Mouse (Mus musculus) hindbrain, embryonic 10.5 days (tissue): ENCODE measurements around the gene Myo9a. TPM values are rescaled to one million over a fixed set of nuclear protein-coding genes. Genes with fewer than 3 reads are reported as not detected.
"Not testable (repeated sequence)": the region's sequence is repeated elsewhere in the genome, so short reads cannot be mapped to it uniquely, and the experiment has no call there.

Source experiments
- DNase-seq: peaks from one replicate; pipeline ENCODE4 v3.0.0-alpha.2; 2017; ENCODE audit warnings: low spot score
- H3K27ac ChIP-seq: fragments of 300-500 bp; sonication (generic); 2 replicates; pipeline ENCODE4 v1.5.1; 2016; ENCODE audit warnings: mild to moderate bottlenecking, moderate library complexity
- H3K27me3 ChIP-seq: fragments of 300-500 bp; sonication (generic); 2 replicates; pipeline ENCODE4 v1.6.1; 2016; ENCODE audit warnings: mild to moderate bottlenecking; ENCODE audit not compliant: poor library complexity, insufficient read depth, severe bottlenecking
- H3K36me3 ChIP-seq: fragments of 300-500 bp; sonication (generic); 2 replicates; pipeline ENCODE4 v1.6.1; 2016; ENCODE audit warnings: mild to moderate bottlenecking, moderate library complexity
- H3K4me1 ChIP-seq: fragments of 300-500 bp; sonication (generic); replicated peaks from 2 replicates; pipeline ENCODE4 v1.6.1; 2016; ENCODE audit warnings: mild to moderate bottlenecking
- H3K4me3 ChIP-seq: fragments of 300-500 bp; sonication (generic); 2 replicates; pipeline ENCODE4 v1.5.1; 2016; ENCODE audit warnings: mild to moderate bottlenecking, moderate library complexity
- H3K9me3 ChIP-seq: fragments of 300-500 bp; sonication (generic); 2 replicates; pipeline ENCODE4 v1.6.1; 2016; ENCODE audit warnings: mild to moderate bottlenecking, moderate library complexity
- WGBS: fragments of 180-500 bp; shearing (Covaris S2); methylation state at CpG from one replicate; pipeline ENCODE4 v1.1.7; 2016; 5-methylcytosine and 5-hydroxymethylcytosine counted together
- polyA plus RNA-seq: library from polyadenylated mRNA; unstranded; fragments of >200 nt; fragmentation: Nextera tagmentation; extraction: Ambion mirVana; gene quantifications from 2 replicates; pipeline ENCODE4 v1.2.1, GENCODE M21; 2016

The Myo9a gene
- polyA plus RNA-seq, 1 experiment from 2014 or later: 11.8 TPM

- Histone ChIP-seq H3K27ac (0 out of 2 replicates have a peak overlapping the region, but pooled peaks have one; percentile 6), H3K4me3 (no peak overlapping the region), H3K36me3 (no peaks in the 10 kb centered on the region), H3K4me1 (peaks cover 15% of the 10 kb centered on the region; the same call in 1 of the 2 replicates), H3K9me3 (no peaks in the 10 kb centered on the region), H3K27me3 (no peaks in the 10 kb centered on the region)
- DNase-seq: no peak
- 87% methylated on average over 6 of the region's 6 CpGs for WGBS
Observed at GRCm38 (mm10) chr9:59955692-59956091, 205.0 kb downstream of the Myo9a start.

- H3K36me3 ChIP-seq: no peaks in the 10 kb centered on the region
- WGBS: 40% methylated on average over 6 of the region's 6 CpGs
- DNase-seq: no peak
- H3K4me1 ChIP-seq: peaks cover 19% of the 10 kb centered on the region; the same call in 1 of the 2 replicates
- H3K27ac ChIP-seq: 0 out of 2 replicates have a peak overlapping the region, but pooled peaks have one; percentile 40
- H3K4me3 ChIP-seq: no peak overlapping the region
- no peaks in the 10 kb centered on the region for H3K27me3 ChIP-seq
- H3K9me3 ChIP-seq: no peaks in the 10 kb centered on the region
Observed at GRCm38 (mm10) chr9:59956496-59956895, 205.8 kb downstream of the Myo9a start.

GRCm38 (mm10) chr9:59958115-59958514 lies 207.4 kb downstream of the Myo9a start:
- H3K27me3 ChIP-seq, H3K36me3 ChIP-seq, DNase-seq, H3K4me3 ChIP-seq, H3K9me3 ChIP-seq, H3K27ac ChIP-seq: not testable (repeated sequence)
- H3K4me1 ChIP-seq: peaks cover 16% of the 10 kb centered on the region; the same call in 1 of the 2 replicates
- 81% methylated on average over 1 of the region's 1 CpGs for WGBS

GRCm38 (mm10) chr9:59959276-59959675 lies 208.6 kb downstream of the Myo9a start:
- no peaks in the 10 kb centered on the region for H3K27me3 ChIP-seq
- H3K4me3 ChIP-seq: no peak overlapping the region
- H3K4me1 ChIP-seq: peaks cover 17% of the 10 kb centered on the region
- H3K36me3 ChIP-seq: no peaks in the 10 kb centered on the region
- WGBS: 2% methylated on average over 8 of the region's 8 CpGs
- DNase-seq: peak; percentile 92
- no peak overlapping the region for H3K27ac ChIP-seq
- H3K9me3 ChIP-seq: no peaks in the 10 kb centered on the region

GRCm38 (mm10) chr9:59960559-59960958 lies 209.9 kb downstream of the Myo9a start, which contains the start of gene Nr2e3:
Gene Nr2e3 (minus strand): TSS chr9:59960659.
- Histone ChIP-seq H3K36me3 (no peaks in the 10 kb centered on the region), H3K27ac (no peak within 1 kb of the TSS; the same call in 1 of the 2 replicates), H3K9me3 (no peaks in the 10 kb centered on the region), H3K27me3 (no peaks in the 10 kb centered on the region), H3K4me3 (no peak within 1 kb of the TSS), H3K4me1 (peaks cover 16% of the 10 kb centered on the region)
- no peak for DNase-seq
- 87% methylated on average over 10 of the region's 10 CpGs for WGBS

GRCm38 (mm10) chr9:59961201-59961955 lies 210.7 kb downstream of the Myo9a start:
- DNase-seq: no peak
- Histone ChIP-seq H3K4me3 (no peak overlapping the region), H3K4me1 (peaks cover 16% of the 10 kb centered on the region), H3K27ac (no peak overlapping the region), H3K9me3 (no peaks in the 10 kb centered on the region), H3K27me3 (no peaks in the 10 kb centered on the region), H3K36me3 (no peaks in the 10 kb centered on the region)
- whole genome bisulfite sequencing: 65% methylated on average over 14 of the region's 14 CpGs

GRCm38 (mm10) chr9:59964367-59964766 lies 213.7 kb downstream of the Myo9a start:
- DNase-seq: no peak
- 70% methylated on average over 3 of the region's 3 CpGs for WGBS
- Histone ChIP-seq H3K36me3 (no peaks in the 10 kb centered on the region), H3K27me3 (no peaks in the 10 kb centered on the region), H3K4me3 (no peak overlapping the region), H3K9me3 (no peaks in the 10 kb centered on the region), H3K27ac (no peak overlapping the region), H3K4me1 (peaks cover 16% of the 10 kb centered on the region)

GRCm38 (mm10) chr9:59965046-59965445 lies 214.3 kb downstream of the Myo9a start:
- H3K4me1 ChIP-seq: peaks cover 16% of the 10 kb centered on the region
- no peaks in the 10 kb centered on the region for H3K36me3 ChIP-seq
- no peaks in the 10 kb centered on the region for H3K9me3 ChIP-seq
- H3K4me3 ChIP-seq: no peak overlapping the region
- H3K27me3 ChIP-seq: no peaks in the 10 kb centered on the region
- no peak overlapping the region for H3K27ac ChIP-seq
- DNase-seq: no peak
- WGBS: 86% methylated on average over 10 of the region's 10 CpGs

GRCm38 (mm10) chr9:59969383-59969782 lies 218.7 kb downstream of the Myo9a start:
- Histone ChIP-seq H3K4me3 (no peak overlapping the region), H3K27me3 (no peaks in the 10 kb centered on the region), H3K27ac (no peak overlapping the region), H3K36me3 (no peaks in the 10 kb centered on the region), H3K4me1 (peaks cover 7% of the 10 kb centered on the region), H3K9me3 (no peaks in the 10 kb centered on the region)
- DNase-seq: peak; percentile 73
- WGBS: 28% methylated on average over 6 of the region's 6 CpGs

- H3K9me3 ChIP-seq: no peaks in the 10 kb centered on the region
- H3K27me3 ChIP-seq: no peaks in the 10 kb centered on the region
- no peak overlapping the region for H3K27ac ChIP-seq
- WGBS: 79% methylated on average over 4 of the region's 4 CpGs
- H3K36me3 ChIP-seq: no peaks in the 10 kb centered on the region
- H3K4me3 ChIP-seq: no peak overlapping the region
- H3K4me1 ChIP-seq: peaks cover 3% of the 10 kb centered on the region; the same call in 1 of the 2 replicates
- DNase-seq: no peak
Observed at GRCm38 (mm10) chr9:59971263-59971662, 220.6 kb downstream of the Myo9a start.

Other genes with a start within 250 kb of the Myo9a start
- 46.1 and 49.4 TPM in 2 replicates for gene Hexa, start 211.4 kb upstream of the Myo9a start, polyA plus RNA-seq
- gene Tmem202, start 211.0 kb upstream of the Myo9a start, polyA plus RNA-seq: not detected in 2 replicates
- gene Celf6, start 173.0 kb upstream of the Myo9a start, polyA plus RNA-seq: 3.6 and 9.4 TPM in 2 replicates
- gene Parp6, start 133.6 kb upstream of the Myo9a start, polyA plus RNA-seq: 59.1 and 101 TPM in 2 replicates
- gene Pkm, start 94.5 kb upstream of the Myo9a start, polyA plus RNA-seq: 2,690 and 3,190 TPM in 2 replicates
- 0.14 and 0.46 TPM in 2 replicates for gene Gramd2, start 70.8 kb upstream of the Myo9a start, polyA plus RNA-seq
- gene Senp8, start 186 bp upstream of the Myo9a start, polyA plus RNA-seq: 19.7 and 20.9 TPM in 2 replicates
- not detected in 2 replicates for gene Nr2e3, start 209.8 kb downstream of the Myo9a start, polyA plus RNA-seq